Mouse (Mus musculus): Measurements from ENCODE around the gene Saal1. TPM values are rescaled to one million over a fixed set of nuclear protein-coding genes. Genes with fewer than 3 reads are reported as not detected.
"Not testable (repeated sequence)": the region's sequence is repeated elsewhere in the genome, so short reads cannot be mapped to it uniquely, and the experiment has no call there.

Gene Saal1
- 33.3 and 35.8 TPM in 2 replicates for polyA plus RNA-seq (2015; fragmentation: Nextera tagmentation; extraction: Ambion mirVana)

GRCm38 (mm10) chr7:46710390-46710844, at the start of gene Saal1:
Gene Saal1 (minus strand): TSS chr7:46710680.
- H3K27ac ChIP-seq: peak within 1 kb of the TSS; percentile 88
- peak within 1 kb of the TSS; percentile 82 for H3K4me3 ChIP-seq
- 0% methylated on average over 37 of the region's 38 CpGs for WGBS
- no peaks in the 10 kb centered on the region for H3K27me3 ChIP-seq
- ATAC-seq (ENCODE audit: insufficient number of reproducible peaks, insufficient read depth, low FRiP score, low TSS enrichment, low read depth): peak; percentile 91
- peak within 1 kb of the TSS; percentile 62 for H3K4me2 ChIP-seq
- peaks cover 26% of the 10 kb centered on the region for H3K36me3 ChIP-seq
- peaks cover 8% of the 10 kb centered on the region for H3K4me1 ChIP-seq
- no peaks in the 10 kb centered on the region for H3K9me3 ChIP-seq
- H3K9ac ChIP-seq: peak within 1 kb of the TSS; percentile 92

GRCm38 (mm10) chr7:46751490-46751889, 41.0 kb upstream of the Saal1 start, which contains the start of gene Saa2:
Gene Saa2 (plus strand): TSS chr7:46751790.
- Histone ChIP-seq H3K36me3 (no peaks in the 10 kb centered on the region), H3K27me3 (no peaks in the 10 kb centered on the region), H3K4me1 (no peaks in the 10 kb centered on the region; the same call in 1 of the 2 replicates), H3K27ac (no peak within 1 kb of the TSS), H3K4me3 (no peak within 1 kb of the TSS), H3K9ac (no peak within 1 kb of the TSS), H3K9me3 (no peaks in the 10 kb centered on the region), H3K4me2 (no peak within 1 kb of the TSS)
- 59% methylated on average over 3 of the region's 3 CpGs for WGBS
- no peak for ATAC-seq (ENCODE audit: insufficient number of reproducible peaks, insufficient read depth, low FRiP score, low TSS enrichment, low read depth)

- ATAC-seq (ENCODE audit: insufficient number of reproducible peaks, insufficient read depth, low FRiP score, low TSS enrichment, low read depth): no peak
- H3K27me3 ChIP-seq: no peaks in the 10 kb centered on the region
- no peak overlapping the region for H3K4me2 ChIP-seq
- no peak overlapping the region for H3K9ac ChIP-seq
- no peaks in the 10 kb centered on the region for H3K9me3 ChIP-seq
- H3K27ac ChIP-seq: no peak overlapping the region
- no peaks in the 10 kb centered on the region for H3K36me3 ChIP-seq
- WGBS: 45% methylated on average over 3 of the region's 3 CpGs
- H3K4me1 ChIP-seq: no peaks in the 10 kb centered on the region; the same call in 1 of the 2 replicates
- H3K4me3 ChIP-seq: no peak overlapping the region
Observed at GRCm38 (mm10) chr7:46748459-46748858, 38.0 kb upstream of the Saal1 start.

- no peaks in the 10 kb centered on the region for H3K9me3 ChIP-seq
- H3K4me3 ChIP-seq: no peak overlapping the region
- H3K4me1 ChIP-seq: no peaks in the 10 kb centered on the region; the same call in 1 of the 2 replicates
- no peak overlapping the region for H3K9ac ChIP-seq
- no peak for ATAC-seq (ENCODE audit: insufficient number of reproducible peaks, insufficient read depth, low FRiP score, low TSS enrichment, low read depth)
- WGBS: 70% methylated on average over 7 of the region's 7 CpGs
- no peaks in the 10 kb centered on the region for H3K27me3 ChIP-seq
- no peak overlapping the region for H3K27ac ChIP-seq
- H3K36me3 ChIP-seq: no peaks in the 10 kb centered on the region
- no peak overlapping the region for H3K4me2 ChIP-seq
Observed at GRCm38 (mm10) chr7:46746381-46746780, 35.9 kb upstream of the Saal1 start.

GRCm38 (mm10) chr7:46745816-46746215, 35.3 kb upstream of the Saal1 start:
- H3K4me3 ChIP-seq: no peak overlapping the region
- H3K9ac ChIP-seq: no peak overlapping the region
- no peak overlapping the region for H3K27ac ChIP-seq
- no peaks in the 10 kb centered on the region; the same call in 1 of the 2 replicates for H3K4me1 ChIP-seq
- H3K4me2 ChIP-seq: no peak overlapping the region
- ATAC-seq (ENCODE audit: insufficient number of reproducible peaks, insufficient read depth, low FRiP score, low TSS enrichment, low read depth): no peak
- no peaks in the 10 kb centered on the region for H3K36me3 ChIP-seq
- 70% methylated on average over 3 of the region's 3 CpGs for WGBS
- no peaks in the 10 kb centered on the region for H3K27me3 ChIP-seq
- no peaks in the 10 kb centered on the region for H3K9me3 ChIP-seq

GRCm38 (mm10) chr7:46742880-46743279, 32.4 kb upstream of the Saal1 start, which contains the start of gene Saa1:
Gene Saa1 (minus strand): TSS chr7:46742980.
- H3K4me3 ChIP-seq; H3K9ac ChIP-seq; H3K27me3 ChIP-seq; H3K27ac ChIP-seq; H3K36me3 ChIP-seq; H3K4me1 ChIP-seq; H3K4me2 ChIP-seq; H3K9me3 ChIP-seq; ATAC-seq (ENCODE audit: insufficient number of reproducible peaks, insufficient read depth, low FRiP score, low TSS enrichment, low read depth): not testable (repeated sequence)
- 63% methylated on average over 3 of the region's 3 CpGs for WGBS

GRCm38 (mm10) chr7:46740041-46740440, 29.6 kb upstream of the Saal1 start:
- not testable (repeated sequence) for H3K36me3 ChIP-seq; H3K9me3 ChIP-seq; H3K27me3 ChIP-seq; H3K4me2 ChIP-seq; H3K27ac ChIP-seq; H3K9ac ChIP-seq; ATAC-seq (ENCODE audit: insufficient number of reproducible peaks, insufficient read depth, low FRiP score, low TSS enrichment, low read depth); H3K4me1 ChIP-seq; H3K4me3 ChIP-seq
- whole genome bisulfite sequencing: 83% methylated on average over 5 of the region's 5 CpGs

- H3K36me3 ChIP-seq: no peaks in the 10 kb centered on the region
- no peak for ATAC-seq (ENCODE audit: insufficient number of reproducible peaks, insufficient read depth, low FRiP score, low TSS enrichment, low read depth)
Observed at GRCm38 (mm10) chr7:46738561-46739460, 28.3 kb upstream of the Saal1 start.

GRCm38 (mm10) chr7:46734983-46735382, 24.5 kb upstream of the Saal1 start:
- H3K4me1 ChIP-seq: no peaks in the 10 kb centered on the region
- 77% methylated on average over 2 of the region's 2 CpGs for WGBS
- no peaks in the 10 kb centered on the region for H3K36me3 ChIP-seq
- H3K9ac ChIP-seq: no peak overlapping the region
- no peak overlapping the region for H3K4me3 ChIP-seq
- no peak overlapping the region for H3K27ac ChIP-seq
- no peak for ATAC-seq (ENCODE audit: insufficient number of reproducible peaks, insufficient read depth, low FRiP score, low TSS enrichment, low read depth)
- no peaks in the 10 kb centered on the region for H3K9me3 ChIP-seq
- H3K27me3 ChIP-seq: no peaks in the 10 kb centered on the region
- H3K4me2 ChIP-seq: no peak overlapping the region

More at GRCm38 (mm10) chr7:46738561-46739460, 28.3 kb upstream of the Saal1 start:
- Histone ChIP-seq H3K4me1 (no peaks in the 10 kb centered on the region), H3K27me3 (no peaks in the 10 kb centered on the region), H3K9ac (no peak overlapping the region), H3K27ac (no peak overlapping the region), H3K4me2 (no peak overlapping the region), H3K4me3 (no peak overlapping the region), H3K9me3 (no peaks in the 10 kb centered on the region)
- 81% methylated on average over 12 of the region's 12 CpGs for WGBS

GRCm38 (mm10) chr7:46732458-46732857, 22.0 kb upstream of the Saal1 start, which contains the start of gene Saa4:
Gene Saa4 (minus strand): TSS chr7:46732603.
- Histone ChIP-seq H3K4me2 (no peak within 1 kb of the TSS), H3K4me1 (no peaks in the 10 kb centered on the region), H3K9me3 (no peaks in the 10 kb centered on the region), H3K36me3 (no peaks in the 10 kb centered on the region), H3K27ac (no peak within 1 kb of the TSS), H3K27me3 (no peaks in the 10 kb centered on the region), H3K4me3 (no peak within 1 kb of the TSS), H3K9ac (no peak within 1 kb of the TSS)
- no peak for ATAC-seq (ENCODE audit: insufficient number of reproducible peaks, insufficient read depth, low FRiP score, low TSS enrichment, low read depth)
- WGBS: 85% methylated on average over 4 of the region's 4 CpGs

GRCm38 (mm10) chr7:46727584-46727983, 17.1 kb upstream of the Saal1 start:
- no peak overlapping the region for H3K4me2 ChIP-seq
- H3K4me1 ChIP-seq: no peaks in the 10 kb centered on the region
- no peak overlapping the region for H3K27ac ChIP-seq
- H3K4me3 ChIP-seq: no peak overlapping the region
- H3K9ac ChIP-seq: no peak overlapping the region
- no peaks in the 10 kb centered on the region for H3K36me3 ChIP-seq
- 0 out of 2 replicates have a peak, but pooled peaks cover 3% of the 10 kb centered on the region for H3K27me3 ChIP-seq
- WGBS: 78% methylated on average over 1 of the region's 1 CpGs
- no peak for ATAC-seq (ENCODE audit: insufficient number of reproducible peaks, insufficient read depth, low FRiP score, low TSS enrichment, low read depth)
- no peaks in the 10 kb centered on the region for H3K9me3 ChIP-seq

- no peak overlapping the region for H3K27ac ChIP-seq
- WGBS: 70% methylated on average over 5 of the region's 5 CpGs
- H3K36me3 ChIP-seq: no peaks in the 10 kb centered on the region
- 0 out of 2 replicates have a peak, but pooled peaks cover 3% of the 10 kb centered on the region for H3K27me3 ChIP-seq
- H3K4me3 ChIP-seq: no peak overlapping the region
- no peaks in the 10 kb centered on the region for H3K9me3 ChIP-seq
- H3K4me2 ChIP-seq: no peak overlapping the region
- no peak for ATAC-seq (ENCODE audit: insufficient number of reproducible peaks, insufficient read depth, low FRiP score, low TSS enrichment, low read depth)
- H3K4me1 ChIP-seq: no peaks in the 10 kb centered on the region
- no peak overlapping the region for H3K9ac ChIP-seq
Observed at GRCm38 (mm10) chr7:46724396-46724795, 13.9 kb upstream of the Saal1 start.

All from embryonic facial prominence, embryonic 13.5 days (tissue).